Mouse (Mus musculus) liver, postnatal 0 days (tissue): Measurements from ENCODE around the gene Hcfc2.

Experiments
- CTCF ChIP-seq: sonication (generic); IDR thresholded peaks from 2 replicates; pipeline ENCODE4 v1.5.1; 2016; ENCODE audit warnings: antibody characterized with exemption, low read depth
- EP300 ChIP-seq: IDR thresholded peaks from 2 replicates; pipeline ENCODE4 v1.6.1; 2016; ENCODE audit warnings: antibody characterized with exemption, low read depth, mild to moderate bottlenecking

DNA sequence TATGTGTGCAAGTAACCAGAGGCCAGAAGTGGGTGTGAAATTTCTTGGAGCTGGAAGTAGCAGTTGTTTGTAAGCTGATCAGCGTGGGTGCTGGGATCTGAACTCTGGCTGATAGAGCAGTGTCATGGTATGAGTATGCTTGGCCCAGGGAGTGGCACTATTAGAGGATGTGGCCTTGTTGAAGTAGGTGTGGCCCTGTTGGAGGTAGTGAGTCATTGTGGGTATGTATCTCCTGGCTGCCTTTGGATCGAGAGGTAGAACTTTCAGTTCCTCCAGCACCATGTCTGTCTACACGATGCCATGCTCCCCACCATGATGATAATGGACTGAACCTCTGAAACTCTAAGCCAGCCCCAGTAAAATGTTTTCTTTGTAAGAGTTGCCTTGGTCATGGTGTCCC lies 84.4 kb downstream of the Hcfc2 start:
- TF ChIP-seq CTCF (no peak), EP300 (no peak)
